Mouse (Mus musculus) lung, postnatal 0 days (tissue): ENCODE data around the gene Psmc6.

ENCODE experiments used
- CTCF ChIP-seq: IDR thresholded peaks from 2 replicates; pipeline ENCODE4 v1.5.1; 2016; ENCODE audit warnings: antibody characterized with exemption, mild to moderate bottlenecking
- EP300 ChIP-seq: IDR thresholded peaks from 2 replicates; pipeline ENCODE4 v1.6.1; 2016; ENCODE audit warnings: antibody characterized with exemption, mild to moderate bottlenecking, control low read depth

GRCm38 (mm10) chr14:45385596-45385995 lies 56.0 kb downstream of the Psmc6 start:
- TF ChIP-seq CTCF, result no peak
- no peak for TF ChIP-seq EP300
